Mouse (Mus musculus): ENCODE results near the gene Scap. TPM values are rescaled to one million over a fixed set of nuclear protein-coding genes. Genes with fewer than 3 reads are reported as not detected.
"Not testable (repeated sequence)": the region's sequence is repeated elsewhere in the genome, so short reads cannot be mapped to it uniquely, and the experiment has no call there.

The Scap gene
- polyA plus RNA-seq, 1 experiment = 19.0 TPM

GRCm38 (mm10) chr9:110384369-110384929, 51.4 kb downstream of the Scap start:
- no peak for DNase-seq (ENCODE audit: low spot score)

- no peak for DNase-seq (ENCODE audit: low spot score)
These were observed 54.9 kb downstream of the Scap start for GRCm38 (mm10) chr9:110388011-110388410.

DNA sequence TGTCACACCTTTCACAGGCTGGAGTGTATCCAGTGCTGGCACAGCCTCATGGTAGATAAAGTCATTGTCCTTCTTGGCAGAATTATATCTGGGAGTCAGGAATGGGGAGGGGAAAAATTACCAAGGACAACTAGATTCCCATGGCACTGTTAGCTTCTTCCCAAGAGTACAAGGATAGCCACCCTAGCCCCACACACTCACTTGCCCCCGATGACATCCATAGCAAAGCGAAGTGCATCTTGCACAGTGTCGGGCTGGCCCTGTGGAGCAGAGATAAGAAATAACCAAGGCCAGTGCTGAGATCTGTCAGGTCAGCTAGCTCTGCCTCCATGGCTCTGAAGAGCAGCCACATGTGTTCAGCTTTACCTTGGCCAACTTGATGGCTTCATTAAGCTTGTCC, 57.8 kb downstream of the Scap start:
- DNase-seq (ENCODE audit: low spot score) = no peak

GRCm38 (mm10) chr9:110393295-110393694, 60.2 kb downstream of the Scap start:
- DNase-seq (ENCODE audit: low spot score) = no peak

DNA sequence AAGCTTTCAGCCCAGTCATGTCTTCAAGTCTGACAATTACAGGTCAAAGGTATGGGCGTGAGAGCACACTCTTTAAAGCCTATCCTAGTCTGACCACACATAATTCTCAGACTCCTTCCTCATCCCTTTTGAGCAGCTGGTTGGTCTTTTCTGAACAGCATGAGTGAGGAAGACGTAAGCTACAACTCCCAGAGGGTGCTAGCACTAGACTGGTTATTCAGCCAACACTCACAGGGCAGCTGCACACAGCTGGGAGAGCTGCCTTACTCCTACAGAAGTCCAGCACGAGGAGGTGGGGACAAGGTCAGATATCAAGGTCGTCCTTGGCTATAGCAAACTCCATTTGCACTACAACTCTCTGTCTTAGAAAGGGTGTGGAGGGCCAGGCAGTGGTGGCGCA, 67.6 kb downstream of the Scap start:
- no peak for DNase-seq (ENCODE audit: low spot score)

DNA sequence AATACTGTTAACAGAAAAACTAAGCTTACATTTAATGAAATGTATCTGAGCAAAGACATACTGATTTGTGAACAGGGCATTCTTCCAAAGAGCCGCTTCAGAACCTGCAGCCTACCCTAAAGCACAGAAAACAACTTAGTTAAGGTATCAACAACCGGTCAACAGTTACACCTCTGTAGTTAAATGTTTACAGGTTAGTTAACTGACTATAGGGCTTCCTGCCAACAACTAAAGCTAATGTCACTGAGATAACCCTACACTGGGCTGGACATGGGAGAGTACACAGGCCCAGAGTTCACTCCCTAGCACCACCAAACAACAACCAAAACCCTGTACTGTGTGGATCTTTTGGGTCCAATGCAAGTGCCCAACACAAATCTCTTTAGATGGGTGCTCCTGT, 69.6 kb downstream of the Scap start:
- DNase-seq (ENCODE audit: low spot score) = no peak

DNA sequence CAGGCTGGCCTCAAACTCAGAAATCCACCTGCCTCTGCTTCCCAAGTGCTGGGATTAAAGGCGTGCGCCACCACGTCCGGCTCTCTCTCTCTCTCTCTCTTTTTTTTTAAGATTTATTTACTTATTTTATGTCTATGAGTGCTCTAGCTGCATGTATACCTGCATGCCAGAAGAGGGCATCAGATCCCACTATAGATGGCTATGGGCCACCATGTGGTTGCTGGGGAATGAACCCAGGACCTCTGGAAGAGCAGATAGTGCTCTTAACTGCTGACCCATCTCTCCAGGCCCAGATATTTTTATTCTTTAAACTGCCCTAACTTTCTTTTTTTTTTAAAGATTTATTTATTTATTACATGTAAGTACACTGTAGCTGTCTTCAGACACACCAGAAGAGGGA, 70.2 kb downstream of the Scap start:
- not testable (repeated sequence) for DNase-seq (ENCODE audit: low spot score)

DNA sequence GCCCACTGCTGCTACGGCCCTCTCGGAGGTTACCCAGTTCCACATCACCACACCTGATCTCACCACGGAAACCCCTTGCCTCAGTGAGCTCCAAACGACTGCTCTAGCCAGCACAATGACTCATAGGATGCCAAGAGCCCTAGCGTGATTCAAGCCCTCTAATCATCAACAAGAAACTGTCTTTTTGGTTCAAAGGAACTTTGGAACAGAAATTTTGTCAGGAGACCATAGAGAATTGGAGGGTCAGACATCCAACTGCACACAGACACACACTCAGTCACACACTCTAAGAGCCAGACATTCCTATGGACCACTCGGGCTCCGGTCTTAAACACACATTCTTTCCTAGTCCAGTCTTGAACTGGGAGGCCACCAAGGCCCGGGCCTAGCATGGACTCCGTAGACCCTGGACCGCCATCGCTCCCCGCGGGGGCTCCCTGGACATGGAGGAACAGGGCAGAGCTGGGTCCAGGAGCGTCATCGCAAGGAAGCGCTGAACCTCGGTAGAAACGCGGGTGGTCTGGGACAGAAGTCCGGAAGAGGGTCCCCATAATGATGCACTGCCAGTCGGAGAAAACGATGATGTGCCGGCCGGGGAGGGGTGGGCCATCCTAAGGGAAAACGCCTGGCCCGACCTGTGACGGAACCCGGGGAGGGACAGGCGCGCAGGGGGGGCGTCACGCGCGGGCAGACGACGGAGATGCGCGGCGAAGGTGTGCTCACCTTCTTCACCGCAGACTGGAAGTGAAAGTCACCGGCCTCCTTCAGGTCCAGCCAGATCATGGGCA, 74.4 kb downstream of the Scap start:
- DNase-seq (ENCODE audit: low spot score) = no peak

- peak; percentile 88 for DNase-seq (ENCODE audit: low spot score)
These were observed 75.1 kb downstream of the Scap start, which contains the start of gene Ptpn23 for GRCm38 (mm10) chr9:110408099-110408773. Gene Ptpn23, minus strand, starts transcription at chr9:110408213.

DNA sequence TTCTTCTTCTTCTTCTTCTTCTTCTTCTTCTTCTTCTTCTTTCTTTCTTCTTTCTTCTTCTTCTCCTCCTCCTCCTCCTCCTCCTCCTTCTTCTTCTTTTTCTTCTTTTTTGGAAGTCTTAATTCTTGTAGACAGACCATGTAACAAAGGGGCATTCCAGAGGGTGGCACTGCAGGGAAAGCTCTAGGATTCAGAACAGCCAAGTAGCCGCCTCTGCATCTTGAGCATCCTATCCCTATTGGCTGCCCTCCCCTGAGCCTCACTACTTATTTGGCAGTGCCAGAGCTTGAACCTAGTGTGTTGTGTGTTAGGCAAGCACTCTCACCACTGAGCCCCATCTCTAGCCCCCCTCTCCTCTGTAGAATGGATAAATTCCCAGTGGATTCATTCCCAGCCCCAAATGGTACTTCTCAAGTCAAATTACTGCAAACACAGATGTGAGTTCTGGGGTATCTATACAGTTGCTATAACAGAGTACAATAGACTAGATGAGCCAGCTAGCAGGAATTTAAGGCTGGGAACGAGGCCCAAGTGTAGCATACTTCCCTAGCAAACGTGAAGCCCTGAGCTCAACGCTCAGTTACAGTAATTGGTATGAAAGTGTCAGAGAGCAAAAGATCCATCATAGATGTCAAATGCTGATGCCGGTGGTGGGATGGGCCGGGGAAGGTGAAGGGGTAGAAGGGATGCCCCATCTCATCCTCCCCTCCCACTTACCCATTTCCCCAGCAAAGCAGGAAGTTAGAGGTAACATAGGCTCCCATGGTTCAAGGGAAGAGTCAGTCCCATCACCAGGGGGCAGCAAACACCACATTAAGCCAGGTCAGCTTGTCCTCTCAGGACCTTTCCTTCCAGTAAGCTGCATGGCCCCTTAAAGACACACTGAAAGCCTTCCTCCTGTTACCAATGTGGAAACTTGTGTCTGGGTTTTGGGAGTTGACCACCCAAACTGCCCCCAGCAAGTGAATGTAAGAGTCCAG, 78.1 kb downstream of the Scap start:
- DNase-seq (ENCODE audit: low spot score) = peak; percentile 52

DNA sequence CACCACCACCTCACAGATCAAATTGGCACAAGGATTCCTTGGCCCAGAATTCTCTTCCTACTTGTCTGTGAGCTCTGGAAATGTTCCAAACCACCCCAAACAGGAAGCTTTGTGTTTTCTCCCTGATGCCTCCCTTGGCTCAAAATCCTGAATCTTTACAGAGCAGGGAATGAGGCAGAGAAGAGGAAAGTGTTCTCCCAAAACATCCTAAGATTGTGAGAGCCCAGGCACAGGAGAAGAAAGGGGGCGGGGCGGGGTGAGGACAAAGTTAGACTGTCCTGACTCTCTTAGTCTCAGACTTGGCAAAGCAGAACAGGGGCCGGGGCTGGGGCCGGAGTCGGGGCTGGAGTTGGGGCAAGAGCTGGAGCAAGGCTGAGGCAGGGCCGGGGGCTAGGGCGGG, 79.8 kb downstream of the Scap start:
- no peak for DNase-seq (ENCODE audit: low spot score)

- DNase-seq (ENCODE audit: low spot score) = no peak
These were observed 80.7 kb downstream of the Scap start for GRCm38 (mm10) chr9:110413785-110414184.

DNA sequence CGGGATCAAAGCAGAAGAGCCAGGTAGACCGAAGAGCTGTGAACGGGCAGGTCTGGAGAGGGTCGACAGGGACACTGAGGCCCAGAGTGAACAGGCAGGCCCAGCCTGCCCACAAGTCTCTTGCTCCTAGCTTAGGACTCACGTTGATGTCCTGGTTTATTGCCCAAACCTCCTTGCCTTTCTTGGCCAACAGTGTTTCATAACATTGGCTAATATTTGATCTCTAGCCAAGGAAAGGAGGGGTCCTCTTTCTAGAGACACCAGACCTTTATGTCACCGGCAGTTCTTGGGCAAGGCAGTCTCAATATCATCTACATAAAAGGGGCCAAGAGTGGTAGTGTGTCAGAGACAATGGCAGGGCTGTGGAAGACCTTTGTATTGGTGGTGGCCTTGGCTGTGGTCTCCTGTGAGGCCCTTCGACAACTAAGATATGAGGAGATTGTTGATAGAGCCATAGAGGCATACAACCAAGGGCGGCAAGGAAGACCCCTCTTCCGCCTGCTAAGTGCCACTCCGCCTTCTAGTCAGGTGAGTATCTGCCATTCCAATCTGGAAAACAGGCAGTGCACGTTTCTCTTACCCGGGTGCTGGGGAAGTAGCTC, 86.5 kb downstream of the Scap start, which contains the start of gene Ngp:
Gene Ngp, plus strand, starts transcription at position 237 of the 602 bp plus-strand sequence.
- DNase-seq (ENCODE audit: low spot score) = no peak

DNA sequence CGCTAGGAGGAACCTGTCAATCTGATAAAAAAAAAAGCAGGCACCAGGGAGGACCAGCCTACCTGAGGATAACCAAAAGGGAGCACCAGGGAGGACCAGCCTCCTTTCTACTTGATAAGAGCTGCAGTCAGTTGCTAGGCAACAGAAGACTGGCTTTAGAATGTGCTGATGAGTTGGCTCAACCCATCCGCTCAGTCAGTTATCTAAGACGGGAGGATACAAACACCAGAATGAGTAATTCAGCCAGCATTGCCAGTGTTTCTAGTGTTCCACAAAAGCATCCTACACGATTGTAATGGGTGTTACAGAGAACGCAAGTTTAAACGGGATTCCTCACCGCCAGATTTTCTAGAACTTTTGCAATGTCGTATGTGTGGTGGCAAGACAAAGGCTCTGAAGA, 98.2 kb downstream of the Scap start:
- no peak for DNase-seq (ENCODE audit: low spot score)

- no peak for DNase-seq (ENCODE audit: low spot score)
These were observed 100.0 kb downstream of the Scap start for GRCm38 (mm10) chr9:110433045-110433444.

Other genes with a start within 250 kb of the Scap start
- gene Smarcc1, start 215.6 kb upstream of the Scap start, polyA plus RNA-seq (2012; rRNA removed) = 18.4 and 27.3 TPM in 2 replicates
- 66.5 and 68.6 TPM in 2 replicates for gene Dhx30, start 215.5 kb upstream of the Scap start, polyA plus RNA-seq (2012; rRNA removed)
- gene Cspg5, start 89.5 kb upstream of the Scap start, polyA plus RNA-seq (2012; rRNA removed) = 28.4 and 36.8 TPM in 2 replicates
- gene Elp6, start 28.1 kb upstream of the Scap start, polyA plus RNA-seq (2012; rRNA removed) = 11.1 and 12.2 TPM in 2 replicates
- 11.6 and 24.7 TPM in 2 replicates for gene Ptpn23, start 74.9 kb downstream of the Scap start, polyA plus RNA-seq (2012; rRNA removed)
- 0.06 TPM in 1 of 2 replicates, not detected in the other for gene Ngp, start 86.5 kb downstream of the Scap start, polyA plus RNA-seq (2012; rRNA removed)
- 20.7 and 22.1 TPM in 2 replicates for gene Klhl18, start 143.4 kb downstream of the Scap start, polyA plus RNA-seq (2012; rRNA removed)
- gene Kif9, start 143.7 kb downstream of the Scap start, polyA plus RNA-seq (2012; rRNA removed) = 1.9 and 2.1 TPM in 2 replicates
- 52.0 and 58.2 TPM in 2 replicates for gene Setd2, start 199.3 kb downstream of the Scap start, polyA plus RNA-seq (2012; rRNA removed)

Data from urinary bladder, adult 2 months (tissue).